8 mouse cellular contexts compared by ENCODE assay signal in genomic region chr4:118427768-118428451, GRCm38 (mm10). TPM values are rescaled to one million over a fixed set of nuclear protein-coding genes. Genes with fewer than 3 reads are reported as not detected.
DNase-seq lines count a peak whose midpoint lies in the region; ATAC-seq lines count a peak whose summit lies in the region.

Gene Elovl1, plus strand, starts transcription at chr4:118428093.

- H3K4me2 ChIP-seq in intestine, embryonic 15.5 days (replicated peaks) = peak within 1 kb of the TSS; percentile 85

- intact Hi-C loops in gastrocnemius, postnatal 36 days (cut with DNase I) = no loop called here
- intact Hi-C loops in left cerebral cortex, postnatal 25 days (cut with DNase I) = no loop called here

- peak; percentile 97 for ATAC-seq in intestine, embryonic 15.5 days

- peak within 1 kb of the TSS; percentile 89 for H3K9ac ChIP-seq in intestine, embryonic 15.5 days

- H3K27me3 ChIP-seq in intestine, embryonic 15.5 days (replicated peaks) = no peaks in the 10 kb centered on the region

- peaks cover 28% of the 10 kb centered on the region for H3K4me1 ChIP-seq in intestine, embryonic 15.5 days (replicated peaks)

- WGBS in intestine, embryonic 15.5 days = under 1% methylated on average over 26 of the region's 31 CpGs

- H3K36me3 ChIP-seq in intestine, embryonic 15.5 days = peaks cover 23% of the 10 kb centered on the region

- DNase-seq in adrenal gland, adult 18-20 months (ENCODE audit: low spot score in 2 of 2) = peak; percentile 87
- peak; percentile 93 for DNase-seq in embryo, embryonic 11 days
- DNase-seq in gastrocnemius, postnatal 36 days = peak; percentile 83 to 88
- peak; percentile 67 to 69 for DNase-seq in left cerebral cortex, postnatal 25 days (ENCODE audit: low spot score in 2 of 2)
- DNase-seq in mesoderm, embryonic 11.5 days (ENCODE audit: low read depth, low spot score) = peak; percentile 88
- DNase-seq in right cerebral cortex, postnatal 36 days (ENCODE audit: low spot score in 2 of 2) = peak; percentile 53 to 54
- DNase-seq in yolk sac, embryonic 10.5 days (ENCODE audit: low spot score) = peak; percentile 97

- peak within 1 kb of the TSS; percentile 89 for H3K4me3 ChIP-seq in intestine, embryonic 15.5 days (replicated peaks)

- H3K27ac ChIP-seq in intestine, embryonic 15.5 days = peak within 1 kb of the TSS; percentile 93

- no peaks in the 10 kb centered on the region for H3K9me3 ChIP-seq in intestine, embryonic 15.5 days

RNA-seq across cellular contexts. Expression of gene Elovl1, which starts in this region (rescaled TPM):
- 10 to 100 TPM; 61.2 to 86.0 TPM for total RNA-seq in adrenal gland, adult 18-20 months (2021)
- total RNA-seq in gastrocnemius, postnatal 36 days (2021) = 1 to 10 TPM; 5.8 to 7.6 TPM
- polyA plus RNA-seq in intestine, embryonic 15.5 days (2015; fragmentation: Nextera tagmentation; extraction: Ambion mirVana) = 178 and 197 TPM in 2 replicates
- 10 to 100 TPM; 23.3 to 28.6 TPM for total RNA-seq in left cerebral cortex, postnatal 25 days (2021)

Comparison
In these comparisons a context has a peak if more than half of its experiments do, and no peak if none do; other contexts are left out.
1. Peak in every context shown above with its lines: DNase-seq, ATAC-seq, H3K4me3 ChIP-seq and H3K27ac ChIP-seq.